Mouse (Mus musculus): Measurements from ENCODE around the gene Surf2.

DNA sequence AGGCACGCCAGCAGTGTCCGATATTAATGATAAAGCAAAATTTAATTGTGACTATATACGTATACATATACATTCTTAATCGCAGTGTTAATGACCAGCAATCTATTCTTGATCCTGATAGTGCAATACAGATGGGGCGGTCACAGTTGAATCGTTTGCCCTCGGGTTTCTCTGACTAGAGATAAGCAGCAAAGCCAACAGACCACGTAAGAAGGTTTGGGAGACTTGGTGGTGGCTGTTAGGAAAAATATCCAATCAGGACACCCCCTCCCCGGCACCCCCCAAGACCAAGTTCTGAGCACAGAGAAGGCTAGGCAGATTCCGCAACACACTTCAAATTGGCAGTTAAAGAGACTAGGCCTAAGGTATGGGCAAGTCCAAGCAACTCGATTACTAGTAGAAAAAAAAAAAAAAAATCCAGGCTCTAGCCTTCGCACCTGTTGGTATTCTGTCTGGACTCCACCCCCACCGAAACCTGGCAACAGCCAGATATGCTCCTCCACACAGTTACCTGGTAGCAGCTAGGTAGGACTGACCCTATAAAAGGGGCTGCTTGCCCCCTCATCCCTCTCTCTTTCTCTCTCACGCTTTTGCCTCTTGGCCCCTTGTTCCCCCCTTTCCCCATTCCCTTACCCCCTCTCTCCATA, 48.7 kb downstream of the Surf2 start:
- no peak for TF ChIP-seq MAFK (IDR thresholded peaks at IDR 0.05; ENCODE audit: insufficient read depth, low read depth, low read length)
- no peak for TF ChIP-seq CHD2 (IDR thresholded peaks at IDR 0.05; ENCODE audit: low read depth, low read length)
- no peak for TF ChIP-seq ZC3H11A (IDR thresholded peaks at IDR 0.05; ENCODE audit: borderline replicate concordance, low read depth, low read length)

All from ES-E14 (cell line).